Mouse (Mus musculus) 3134 (cell line): ENCODE results near the gene Pycard.
"Not testable (repeated sequence)": the region's sequence is repeated elsewhere in the genome, so short reads cannot be mapped to it uniquely, and the experiment has no call there.

Source experiments
- DNase-seq: peaks from one replicate; pipeline ENCODE4 v3.0.0-alpha.2; 2011; ENCODE audit warnings: low spot score; ENCODE audit not compliant: insufficient read length; ENCODE audit errors: extremely low read depth

Pycard gene

GRCm38 (mm10) chr7:127944614-127945013 is 49.1 kb downstream of the Pycard start:
- no peak for DNase-seq

- DNase-seq, result not testable (repeated sequence)
Observed at GRCm38 (mm10) chr7:127942097-127942496, 51.6 kb downstream of the Pycard start.
